Mouse (Mus musculus): Measurements from ENCODE around the gene Card9. TPM values are rescaled to one million over a fixed set of nuclear protein-coding genes. Genes with fewer than 3 reads are reported as not detected.

Gene Card9
- polyA plus RNA-seq, 1 experiment from 2014 or later, result 1.1 TPM

DNA sequence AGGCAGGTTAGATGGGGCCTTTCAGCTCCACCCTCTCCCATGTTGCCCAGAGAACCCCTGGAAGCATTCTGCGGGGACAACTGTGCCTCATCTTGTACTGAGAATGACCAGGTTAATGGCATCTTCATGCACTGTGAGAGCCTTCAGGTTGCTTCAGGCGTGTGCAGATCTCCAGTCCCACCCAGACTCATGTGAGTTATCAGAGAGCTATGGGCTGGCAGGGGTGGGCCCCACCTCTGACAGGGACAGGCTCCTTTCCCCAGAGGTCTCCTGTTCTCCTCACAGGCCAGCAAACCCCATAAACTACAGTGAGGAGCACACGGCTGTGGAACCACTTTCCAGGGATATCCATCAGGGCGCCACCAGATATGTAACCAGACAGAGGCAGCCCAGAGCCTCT, 40.3 kb upstream of the Card9 start:
- Histone ChIP-seq H3K27ac (no peak overlapping the region), H3K4me2 (ENCODE audit: low read length) (no peak overlapping the region), H3K4me3 (replicated peaks; ENCODE audit: low read depth, low read length) (no peak overlapping the region), H3K36me3 (ENCODE audit: insufficient read depth, low read length) (peaks cover 51% of the 10 kb centered on the region), H3K27me3 (ENCODE audit: insufficient read depth, low read length) (no peaks in the 10 kb centered on the region), H3K4me1 (replicated peaks; ENCODE audit: insufficient read depth, low read length) (no peaks in the 10 kb centered on the region), H3K9me3 (replicated peaks; ENCODE audit: low read length) (no peaks in the 10 kb centered on the region), H3K9ac (ENCODE audit: low read depth, low read length) (no peak overlapping the region)
- ATAC-seq (replicated peaks; ENCODE audit: low FRiP score, low read depth) (no peak), DNase-seq (ENCODE audit: low spot score) (no peak)
- TF ChIP-seq CTCF (IDR thresholded peaks at IDR 0.05; ENCODE audit: low read depth), result no peak
- 87% methylated on average over 4 of the region's 4 CpGs for WGBS

GRCm38 (mm10) chr2:26400296-26400695, 39.6 kb upstream of the Card9 start:
- no peak overlapping the region for H3K4me2 ChIP-seq (ENCODE audit: low read length)
- DNase-seq (ENCODE audit: low spot score), result no peak
- H3K36me3 ChIP-seq (ENCODE audit: insufficient read depth, low read length), result peaks cover 58% of the 10 kb centered on the region
- no peaks in the 10 kb centered on the region for H3K4me1 ChIP-seq (replicated peaks; ENCODE audit: insufficient read depth, low read length)
- no peak overlapping the region for H3K27ac ChIP-seq
- ATAC-seq (replicated peaks; ENCODE audit: low FRiP score, low read depth), result no peak
- no peaks in the 10 kb centered on the region for H3K9me3 ChIP-seq (replicated peaks; ENCODE audit: low read length)
- no peak overlapping the region for H3K9ac ChIP-seq (ENCODE audit: low read depth, low read length)
- no peak overlapping the region for H3K4me3 ChIP-seq (replicated peaks; ENCODE audit: low read depth, low read length)
- 89% methylated on average over 5 of the region's 5 CpGs for WGBS
- H3K27me3 ChIP-seq (ENCODE audit: insufficient read depth, low read length), result no peaks in the 10 kb centered on the region
- TF ChIP-seq CTCF (IDR thresholded peaks at IDR 0.05; ENCODE audit: low read depth), result no peak

GRCm38 (mm10) chr2:26399647-26400046, 38.9 kb upstream of the Card9 start:
- H3K4me3 ChIP-seq (replicated peaks; ENCODE audit: low read depth, low read length), result no peak overlapping the region
- WGBS, result 81% methylated on average over 5 of the region's 5 CpGs
- no peak for DNase-seq (ENCODE audit: low spot score)

GRCm38 (mm10) chr2:26398978-26399377, 38.3 kb upstream of the Card9 start:
- Histone ChIP-seq H3K9ac (ENCODE audit: low read depth, low read length) (no peak overlapping the region), H3K27ac (no peak overlapping the region), H3K9me3 (replicated peaks; ENCODE audit: low read length) (no peaks in the 10 kb centered on the region), H3K36me3 (ENCODE audit: insufficient read depth, low read length) (peaks cover 71% of the 10 kb centered on the region), H3K27me3 (ENCODE audit: insufficient read depth, low read length) (no peaks in the 10 kb centered on the region), H3K4me2 (ENCODE audit: low read length) (no peak overlapping the region), H3K4me3 (replicated peaks; ENCODE audit: low read depth, low read length) (no peak overlapping the region), H3K4me1 (replicated peaks; ENCODE audit: insufficient read depth, low read length) (no peaks in the 10 kb centered on the region)
- TF ChIP-seq CTCF (IDR thresholded peaks at IDR 0.05; ENCODE audit: low read depth), result no peak
- DNase-seq (ENCODE audit: low spot score) (no peak), ATAC-seq (replicated peaks; ENCODE audit: low FRiP score, low read depth) (no peak)
- WGBS, result 82% methylated on average over 8 of the region's 8 CpGs

More at GRCm38 (mm10) chr2:26399647-26400046, 38.9 kb upstream of the Card9 start:
- no peaks in the 10 kb centered on the region for H3K27me3 ChIP-seq (ENCODE audit: insufficient read depth, low read length)
- no peak for TF ChIP-seq CTCF (IDR thresholded peaks at IDR 0.05; ENCODE audit: low read depth)
- no peak overlapping the region for H3K4me2 ChIP-seq (ENCODE audit: low read length)
- peaks cover 64% of the 10 kb centered on the region for H3K36me3 ChIP-seq (ENCODE audit: insufficient read depth, low read length)
- ATAC-seq (replicated peaks; ENCODE audit: low FRiP score, low read depth), result no peak
- no peaks in the 10 kb centered on the region for H3K9me3 ChIP-seq (replicated peaks; ENCODE audit: low read length)
- H3K27ac ChIP-seq, result no peak overlapping the region
- no peak overlapping the region for H3K9ac ChIP-seq (ENCODE audit: low read depth, low read length)
- H3K4me1 ChIP-seq (replicated peaks; ENCODE audit: insufficient read depth, low read length), result no peaks in the 10 kb centered on the region

GRCm38 (mm10) chr2:26391617-26392016, 30.9 kb upstream of the Card9 start:
- no peaks in the 10 kb centered on the region for H3K9me3 ChIP-seq (replicated peaks; ENCODE audit: low read length)
- H3K27me3 ChIP-seq (ENCODE audit: insufficient read depth, low read length), result no peaks in the 10 kb centered on the region
- H3K4me3 ChIP-seq (replicated peaks; ENCODE audit: low read depth, low read length), result no peak overlapping the region
- H3K4me1 ChIP-seq (replicated peaks; ENCODE audit: insufficient read depth, low read length), result peaks cover 9% of the 10 kb centered on the region
- 87% methylated on average over 6 of the region's 6 CpGs for WGBS
- no peak for TF ChIP-seq CTCF (IDR thresholded peaks at IDR 0.05; ENCODE audit: low read depth)
- H3K9ac ChIP-seq (ENCODE audit: low read depth, low read length), result no peak overlapping the region
- DNase-seq (ENCODE audit: low spot score) (no peak), ATAC-seq (replicated peaks; ENCODE audit: low FRiP score, low read depth) (no peak)
- no peak overlapping the region for H3K4me2 ChIP-seq (ENCODE audit: low read length)
- no peak overlapping the region for H3K27ac ChIP-seq
- peaks cover 60% of the 10 kb centered on the region for H3K36me3 ChIP-seq (ENCODE audit: insufficient read depth, low read length)

- no peak overlapping the region for H3K9ac ChIP-seq (ENCODE audit: low read depth, low read length)
- H3K9me3 ChIP-seq (replicated peaks; ENCODE audit: low read length), result no peaks in the 10 kb centered on the region
- DNase-seq (ENCODE audit: low spot score) (no peak), ATAC-seq (replicated peaks; ENCODE audit: low FRiP score, low read depth) (no peak)
- H3K4me3 ChIP-seq (replicated peaks; ENCODE audit: low read depth, low read length), result no peak overlapping the region
- no peak overlapping the region for H3K27ac ChIP-seq
- 75% methylated on average over 3 of the region's 3 CpGs for WGBS
- H3K27me3 ChIP-seq (ENCODE audit: insufficient read depth, low read length), result no peaks in the 10 kb centered on the region
- H3K4me2 ChIP-seq (ENCODE audit: low read length), result no peak overlapping the region
- H3K36me3 ChIP-seq (ENCODE audit: insufficient read depth, low read length), result peaks cover 54% of the 10 kb centered on the region
- peaks cover 9% of the 10 kb centered on the region for H3K4me1 ChIP-seq (replicated peaks; ENCODE audit: insufficient read depth, low read length)
- no peak for TF ChIP-seq CTCF (IDR thresholded peaks at IDR 0.05; ENCODE audit: low read depth)
These were observed 30.2 kb upstream of the Card9 start for GRCm38 (mm10) chr2:26390954-26391353.

DNA sequence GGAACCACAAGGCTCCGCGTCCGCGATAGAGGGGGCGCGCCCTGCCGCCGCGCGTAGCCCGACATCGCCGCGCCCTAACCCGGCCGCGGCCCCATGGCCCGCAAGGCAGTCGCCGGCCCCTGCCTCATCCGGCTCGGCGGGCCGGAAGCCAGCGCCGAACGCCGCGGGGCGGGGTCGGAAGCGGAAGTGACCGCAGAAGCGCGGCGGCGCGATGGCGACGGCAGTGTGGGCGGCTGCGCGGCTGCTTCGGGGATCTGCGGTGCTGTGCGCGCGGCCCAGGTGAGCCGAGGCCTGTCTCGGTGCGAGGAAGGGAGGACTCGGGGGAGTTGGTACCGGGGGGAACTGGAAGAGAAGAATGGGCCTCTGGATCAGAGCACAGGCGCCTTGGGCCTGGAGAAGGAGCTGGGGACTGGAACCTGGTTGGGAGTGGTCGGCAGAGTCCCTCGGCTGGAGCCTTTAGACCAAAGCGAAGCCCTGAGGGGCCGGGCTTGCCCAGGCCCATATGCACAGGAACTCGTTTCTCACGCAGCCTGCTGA, 28.5 kb upstream of the Card9 start, which contains the start of the genes Entr1 and Pmpca:
Gene Entr1, minus strand, starts transcription at position 163 of the 537 bp plus-strand sequence.
Gene Pmpca, plus strand, starts transcription at position 186 of the 537 bp plus-strand sequence.
- peak within 1 kb of the TSS; percentile 97 for H3K4me3 ChIP-seq (replicated peaks; ENCODE audit: low read depth, low read length)
- peak within 1 kb of the TSS; percentile 98 for H3K4me2 ChIP-seq (ENCODE audit: low read length)
- H3K9ac ChIP-seq (ENCODE audit: low read depth, low read length), result peak within 1 kb of the TSS; percentile 94
- peak within 1 kb of the TSS; percentile 63 for H3K27ac ChIP-seq
- no peaks in the 10 kb centered on the region for H3K9me3 ChIP-seq (replicated peaks; ENCODE audit: low read length)
- peaks cover 9% of the 10 kb centered on the region for H3K4me1 ChIP-seq (replicated peaks; ENCODE audit: insufficient read depth, low read length)
- no peak for TF ChIP-seq CTCF (IDR thresholded peaks at IDR 0.05; ENCODE audit: low read depth)
- ATAC-seq (replicated peaks; ENCODE audit: low FRiP score, low read depth) (peak; percentile 74), DNase-seq (ENCODE audit: low spot score) (peak; percentile 86)
- H3K36me3 ChIP-seq (ENCODE audit: insufficient read depth, low read length), result peaks cover 55% of the 10 kb centered on the region
- 0% methylated on average over 60 of the region's 60 CpGs for WGBS
- H3K27me3 ChIP-seq (ENCODE audit: insufficient read depth, low read length), result no peaks in the 10 kb centered on the region
